Mouse (Mus musculus): ENCODE results near the gene Trim80.
A peak's percentile ranks its signal among the peaks of the same experiment; 100 is the strongest.

GRCm38 (mm10) chr11:115427482-115428331, 12.6 kb upstream of the Trim80 start:
- peak; percentile 75 for TF ChIP-seq CTCF (IDR thresholded peaks at IDR 0.05; ENCODE audit: borderline replicate concordance, insufficient read depth, low read depth, low read length)
- peak; percentile 11; the same call in 1 of the 2 replicates for TF ChIP-seq POLR2A (IDR thresholded peaks at IDR 0.05; ENCODE audit: borderline replicate concordance, insufficient read depth, low read length)
